Mouse (Mus musculus): ENCODE data around the gene Kmt2b.

Kmt2b gene

GRCm38 (mm10) chr7:30588676-30589434 lies at the start of gene Kmt2b:
Gene Kmt2b, minus strand, starts transcription at chr7:30588726.
- DNase-seq (ENCODE audit: low spot score): peak; percentile 98

- DNase-seq (ENCODE audit: low spot score): no peak
Measured at GRCm38 (mm10) chr7:30636395-30636794, 47.9 kb upstream of the Kmt2b start.

DNA sequence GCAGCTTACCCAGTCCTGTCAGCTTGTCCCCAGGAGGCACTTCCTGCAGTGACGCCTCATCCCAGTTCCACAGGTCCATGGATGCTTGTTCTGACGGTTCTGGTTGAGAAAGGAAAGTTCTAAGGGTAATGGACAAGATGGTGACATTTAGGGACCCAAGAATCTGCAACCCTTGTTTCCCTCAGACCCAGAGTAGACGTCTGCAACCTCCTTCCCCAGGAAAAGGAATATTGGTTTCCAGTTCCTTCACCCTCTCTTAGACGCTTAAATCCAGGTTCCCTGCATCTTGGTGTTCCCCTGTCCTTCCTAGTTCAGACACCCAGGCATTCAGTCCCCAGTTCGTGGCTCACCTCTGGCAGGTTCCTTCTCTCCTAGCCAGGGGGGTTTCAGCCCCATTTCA lies 47.2 kb upstream of the Kmt2b start, which contains the start of gene Etv2:
Gene Etv2 (minus strand): TSS at position 101 of the 400 bp plus-strand sequence.
- no peak for DNase-seq (ENCODE audit: low spot score)

DNA sequence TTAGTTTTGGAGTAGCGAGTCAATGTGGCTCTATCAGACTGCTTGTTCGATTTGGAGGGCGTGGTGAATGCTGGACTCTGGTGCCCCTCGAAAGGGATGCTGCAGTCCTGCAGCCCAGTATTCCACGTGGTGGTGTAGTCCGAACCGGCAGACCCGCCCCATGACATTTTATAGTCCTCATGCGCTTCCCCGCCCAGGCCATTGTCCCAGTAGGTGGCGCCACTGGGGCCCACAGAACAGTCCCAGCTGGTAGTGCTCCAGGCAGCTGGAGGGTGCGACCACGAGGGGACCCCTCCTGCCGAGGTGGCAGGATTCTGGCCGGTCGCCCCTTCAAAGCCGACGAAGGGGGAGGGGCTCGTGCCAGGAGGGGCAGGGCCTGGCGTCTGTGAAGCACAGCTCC lies 46.1 kb upstream of the Kmt2b start:
- DNase-seq (ENCODE audit: low spot score): peak; percentile 48

- no peak for DNase-seq (ENCODE audit: low spot score)
Measured at GRCm38 (mm10) chr7:30633762-30634412, 45.4 kb upstream of the Kmt2b start.

GRCm38 (mm10) chr7:30629013-30629412 lies 40.5 kb upstream of the Kmt2b start:
- no peak for DNase-seq (ENCODE audit: low spot score)

DNA sequence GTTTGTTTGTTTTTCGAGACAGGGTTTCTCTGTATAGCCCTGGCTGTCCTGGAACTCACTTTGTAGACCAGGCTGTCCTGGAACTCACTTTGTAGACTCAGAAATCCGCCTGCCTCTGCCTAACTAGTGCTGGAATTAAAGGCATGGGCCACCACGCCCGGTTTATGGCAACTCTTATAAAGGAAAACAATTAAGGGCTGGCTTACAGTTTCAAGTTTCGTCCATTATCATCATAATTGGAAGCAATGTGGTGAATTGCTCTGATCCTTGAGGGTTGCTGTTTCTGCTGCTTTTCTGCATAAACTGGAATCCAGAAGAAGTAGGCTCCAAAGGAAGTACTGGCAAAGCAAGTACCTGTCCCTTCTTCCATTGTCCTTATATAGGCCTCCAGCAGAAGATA lies 38.1 kb upstream of the Kmt2b start:
- DNase-seq (ENCODE audit: low spot score): no peak

DNA sequence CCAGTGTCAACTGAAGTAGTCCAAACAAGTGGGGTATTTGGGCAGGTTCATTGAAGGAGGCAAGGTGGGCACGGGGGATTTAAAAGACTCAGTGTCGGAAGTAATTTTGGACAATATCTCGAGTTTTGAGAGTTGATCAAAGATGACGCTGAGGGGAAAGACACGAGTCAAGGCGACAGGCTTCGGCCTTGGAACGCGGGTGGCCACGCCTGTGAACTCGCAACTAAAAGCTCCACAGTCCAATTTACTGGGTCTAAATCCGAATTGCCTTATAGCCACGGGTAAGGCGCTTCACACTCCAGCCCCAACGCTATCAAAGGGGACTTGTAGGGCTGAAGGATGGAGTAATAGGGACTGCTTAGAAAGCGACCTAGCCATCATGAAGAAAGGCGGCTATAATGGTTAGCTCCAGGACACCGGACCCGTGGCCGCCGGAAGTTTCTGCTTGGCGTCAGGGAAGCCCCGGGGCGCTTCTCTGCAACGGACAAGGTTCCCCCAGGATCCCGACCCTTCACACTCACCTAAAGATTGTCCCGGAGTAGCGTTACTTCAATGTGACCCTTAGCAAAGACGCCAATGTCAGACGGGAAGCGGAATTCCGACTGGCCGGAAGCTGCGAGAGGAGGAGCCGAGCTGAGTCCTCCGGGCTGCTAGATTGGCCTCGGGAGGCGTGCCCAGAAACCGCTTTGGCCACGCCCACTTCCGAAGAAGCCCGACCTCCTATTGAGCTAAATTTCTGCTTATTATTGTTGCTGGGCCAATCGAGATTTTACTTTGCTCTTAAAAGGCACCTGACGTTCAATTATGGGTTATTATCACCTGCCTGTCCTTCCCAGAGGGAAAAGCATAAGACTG lies 37.2 kb upstream of the Kmt2b start, which contains the start of gene Cox6b1:
Gene Cox6b1 (minus strand): TSS at position 622 of the 855 bp plus-strand sequence.
- DNase-seq (ENCODE audit: low spot score): peak; percentile 88

- peak; percentile 20 for DNase-seq (ENCODE audit: low spot score)
Measured at GRCm38 (mm10) chr7:30619202-30619601, 30.7 kb upstream of the Kmt2b start.

DNA sequence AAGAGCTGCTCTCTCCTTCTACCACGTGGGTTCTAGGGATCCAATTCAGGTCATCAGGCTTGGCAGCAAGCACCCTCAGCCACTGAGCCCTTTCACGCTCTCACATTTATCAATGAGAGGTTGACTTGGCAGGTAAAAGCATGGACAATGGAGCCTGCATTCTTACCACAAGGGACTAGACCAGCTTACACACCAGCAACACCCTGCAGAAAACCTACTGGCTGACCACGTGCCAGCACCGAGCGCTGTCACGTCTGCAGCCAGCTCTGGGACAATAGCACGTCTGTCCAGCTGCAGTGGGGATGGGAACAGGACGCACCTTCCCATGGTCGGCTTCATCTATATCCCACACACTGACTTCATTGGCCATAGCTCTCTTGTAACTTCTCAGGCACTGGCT lies 30.1 kb upstream of the Kmt2b start:
- DNase-seq (ENCODE audit: low spot score): no peak

DNA sequence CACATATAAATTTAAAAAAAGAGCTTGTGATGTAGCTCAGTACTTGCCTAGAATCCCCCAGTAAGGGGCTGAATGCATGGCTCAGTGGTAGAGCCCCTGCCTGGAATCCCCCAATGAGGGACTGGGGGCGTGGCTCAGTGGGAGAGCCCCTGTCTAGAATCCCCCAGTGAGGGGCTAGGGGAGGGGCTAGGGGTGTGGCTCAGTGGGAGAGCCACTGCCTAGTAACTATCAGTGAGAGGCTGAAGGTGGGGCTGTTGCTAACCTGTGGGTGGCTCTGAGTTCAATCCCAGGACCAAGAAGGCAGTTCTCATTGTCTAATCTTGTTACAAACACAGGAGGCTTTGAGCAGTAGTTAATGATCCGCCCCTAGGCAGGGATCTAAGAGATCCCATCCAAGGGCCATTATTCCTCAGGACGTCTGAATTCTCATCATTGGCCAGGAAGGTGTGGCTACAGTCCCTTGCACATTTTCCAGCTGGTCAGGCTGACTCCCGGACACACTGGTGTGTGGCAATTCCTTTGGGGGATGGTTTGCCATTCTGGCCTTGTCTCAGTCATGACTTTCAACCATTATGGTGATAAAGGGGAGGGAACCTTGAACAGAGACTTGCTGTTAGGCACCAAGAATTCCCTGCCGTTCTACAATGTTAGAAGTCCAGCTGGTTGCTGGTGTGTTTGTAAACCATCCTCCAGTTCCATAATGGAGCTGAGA lies 26.7 kb upstream of the Kmt2b start:
- DNase-seq (ENCODE audit: low spot score): no peak

GRCm38 (mm10) chr7:30614454-30614853 lies 25.9 kb upstream of the Kmt2b start:
- no peak for DNase-seq (ENCODE audit: low spot score)

- DNase-seq (ENCODE audit: low spot score): peak; percentile 72
Measured at GRCm38 (mm10) chr7:30613529-30614112, 25.1 kb upstream of the Kmt2b start.

DNA sequence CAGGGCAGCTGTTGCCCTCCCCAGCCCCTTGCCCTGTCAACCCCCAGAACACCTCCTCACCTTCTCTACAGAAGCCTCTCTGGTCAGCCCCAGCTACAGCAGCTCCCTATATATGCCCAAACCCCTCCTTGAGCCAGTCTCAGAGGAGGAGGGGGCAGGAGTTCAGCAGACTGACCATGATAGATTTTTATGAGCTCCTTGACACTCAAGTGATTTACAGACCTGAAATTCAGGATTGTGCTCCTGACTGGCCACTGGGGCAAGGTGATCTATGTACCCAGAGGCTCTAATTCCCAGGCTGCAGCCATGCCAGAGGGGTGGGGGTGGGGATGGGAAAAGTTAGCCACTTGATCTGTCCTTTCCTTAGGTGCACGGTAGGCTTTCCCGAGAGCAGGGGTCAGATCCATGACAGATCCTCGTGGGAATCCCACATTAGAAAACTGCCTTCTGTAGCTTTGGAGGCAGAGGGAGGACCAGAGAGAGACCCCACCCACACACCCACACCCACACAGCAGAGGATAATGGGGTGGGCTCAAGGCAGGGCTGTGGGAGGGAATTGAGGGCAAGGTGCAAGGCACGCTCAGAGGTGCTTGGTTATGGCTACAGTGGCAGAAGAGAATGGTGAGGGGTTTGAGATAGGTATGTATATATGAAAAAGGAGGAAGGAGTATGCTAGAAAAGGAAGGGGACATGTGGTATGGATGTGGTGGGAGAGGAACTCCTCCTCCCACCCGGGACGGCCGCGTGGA lies 24.3 kb upstream of the Kmt2b start, which contains the start of gene Upk1a:
Gene Upk1a (minus strand): TSS at position 194 of the 749 bp plus-strand sequence.
- peak; percentile 70 for DNase-seq (ENCODE audit: low spot score)

- no peak for DNase-seq (ENCODE audit: low spot score)
Measured at GRCm38 (mm10) chr7:30610043-30610442, 21.5 kb upstream of the Kmt2b start.

- no peak for DNase-seq (ENCODE audit: low spot score)
Measured at GRCm38 (mm10) chr7:30608476-30608875, 19.9 kb upstream of the Kmt2b start.

GRCm38 (mm10) chr7:30607706-30608309 lies 19.3 kb upstream of the Kmt2b start:
- peak; percentile 68 for DNase-seq (ENCODE audit: low spot score)

DNA sequence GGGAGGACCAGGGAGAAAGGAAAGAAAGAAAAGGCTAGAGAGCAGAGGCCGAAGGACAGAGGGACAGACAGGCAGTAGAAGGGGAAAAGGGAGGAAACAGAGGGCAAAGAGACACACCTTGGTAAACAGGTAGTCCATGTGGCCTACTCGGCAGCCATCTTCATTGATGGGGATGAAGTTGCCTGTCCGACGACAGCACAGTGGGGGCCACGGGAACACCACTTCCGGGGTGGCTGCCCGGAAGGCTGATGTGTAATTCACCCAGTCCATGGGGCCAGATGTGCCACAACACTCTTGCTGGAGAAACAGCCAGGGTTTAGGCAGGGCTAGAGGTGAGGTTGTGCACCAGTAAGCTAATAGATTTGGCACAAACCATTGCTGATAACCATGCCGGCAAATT lies 16.4 kb upstream of the Kmt2b start:
- no peak for DNase-seq (ENCODE audit: low spot score)

GRCm38 (mm10) chr7:30604424-30604823 lies 15.9 kb upstream of the Kmt2b start:
- DNase-seq (ENCODE audit: low spot score): no peak

GRCm38 (mm10) chr7:30602583-30602982 lies 14.1 kb upstream of the Kmt2b start:
- peak; percentile 83 for DNase-seq (ENCODE audit: low spot score)

Measured in urinary bladder, postnatal 14 days (tissue).